Mouse (Mus musculus) liver (tissue): ENCODE data around the gene Inpp5f.
"Not testable (repeated sequence)": the region's sequence is repeated elsewhere in the genome, so short reads cannot be mapped to it uniquely, and the experiment has no call there.

Experiments
- DNase-seq: peaks from one replicate; pipeline ENCODE4 v3.0.0-alpha.2; 2020; ENCODE audit warnings: mixed read lengths

The Inpp5f gene

DNA sequence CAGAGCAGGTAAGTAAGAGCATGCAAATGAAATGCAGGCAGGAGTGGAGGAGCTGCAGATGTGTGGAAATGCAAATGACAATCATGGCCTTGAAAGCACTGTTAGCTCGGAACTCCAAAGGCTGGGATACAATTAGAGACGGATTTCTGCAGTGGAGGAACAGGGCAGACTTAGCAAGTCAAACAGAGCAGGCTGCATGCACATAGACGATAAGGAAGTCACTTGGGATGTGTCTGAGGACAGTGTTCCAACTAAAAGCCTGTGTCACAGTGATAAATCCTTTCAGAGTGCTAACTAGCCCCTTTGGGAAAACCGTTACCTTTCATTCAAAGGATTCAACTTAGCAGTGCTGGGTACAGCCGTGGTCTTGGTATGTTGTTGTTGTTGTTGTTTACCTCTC is 56.7 kb downstream of the Inpp5f start:
- no peak for DNase-seq

- no peak for DNase-seq
Measured at GRCm38 (mm10) chr7:128668831-128669230, 57.7 kb downstream of the Inpp5f start.

DNA sequence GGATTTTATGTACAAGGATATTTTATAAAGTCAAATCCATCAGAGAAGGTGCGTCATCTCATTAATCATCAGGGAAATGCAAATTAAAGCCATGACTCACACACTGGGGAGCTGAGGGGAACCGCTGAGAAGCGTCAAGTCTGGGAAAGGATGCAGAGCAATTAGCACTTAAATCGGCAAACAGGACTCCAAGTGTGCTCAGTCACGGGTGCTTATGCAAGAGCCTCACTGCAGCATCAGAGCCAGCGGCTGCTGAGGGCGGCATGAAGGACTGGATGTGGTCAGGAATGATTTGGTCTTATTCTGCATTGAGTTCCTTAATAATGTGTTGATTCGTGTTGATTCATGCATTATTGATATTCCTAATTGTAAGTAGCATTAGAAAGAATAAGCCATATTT is 60.8 kb downstream of the Inpp5f start:
- peak; percentile 23 for DNase-seq

- DNase-seq, result peak; percentile 85
Measured at GRCm38 (mm10) chr7:128672408-128673010, 61.4 kb downstream of the Inpp5f start.

- no peak for DNase-seq
Measured at GRCm38 (mm10) chr7:128678546-128678945, 67.4 kb downstream of the Inpp5f start.

GRCm38 (mm10) chr7:128687821-128688564 is 76.9 kb downstream of the Inpp5f start:
- peak; percentile 76 for DNase-seq

DNA sequence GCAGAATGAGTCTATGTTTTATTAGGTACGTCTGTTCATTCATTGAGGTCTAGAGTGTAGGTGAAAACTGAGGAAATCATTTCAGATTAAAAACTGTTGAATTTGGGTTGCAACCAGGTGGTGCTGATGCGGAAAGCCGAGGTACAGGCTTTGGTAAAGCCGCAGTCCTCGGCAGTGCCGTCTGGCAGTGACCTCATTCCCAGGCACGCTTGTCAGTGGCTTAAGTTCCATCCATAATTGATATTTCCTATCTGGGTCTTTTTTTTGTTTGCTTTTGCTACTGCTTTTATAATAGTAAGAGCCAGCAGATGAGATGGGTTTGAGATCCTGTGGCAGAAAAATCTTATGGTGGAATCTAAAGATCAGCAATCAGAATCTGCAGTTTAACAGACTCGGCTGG is 78.2 kb downstream of the Inpp5f start:
- DNase-seq, result no peak

DNA sequence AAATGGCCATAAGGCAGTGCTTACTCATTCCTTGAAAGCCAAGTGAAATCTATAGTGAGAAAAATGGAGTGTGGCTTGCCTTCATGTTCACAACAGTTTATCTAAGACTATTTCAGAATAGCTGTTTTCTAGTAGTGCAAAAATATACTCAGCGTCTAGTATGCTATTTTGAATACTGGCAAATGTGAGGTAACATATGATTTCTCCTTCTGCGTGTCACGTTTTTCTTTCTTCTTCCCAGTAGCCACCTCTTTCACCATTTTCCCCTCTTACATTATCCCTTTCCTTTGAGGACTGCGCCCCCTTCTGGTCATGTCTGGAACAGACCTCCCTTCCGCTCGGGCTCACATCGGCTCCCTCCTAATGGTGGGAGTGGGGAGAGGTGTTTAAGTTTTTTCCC is 78.9 kb downstream of the Inpp5f start:
- DNase-seq, result peak; percentile 83

- no peak for DNase-seq
Measured at GRCm38 (mm10) chr7:128690796-128691195, 79.7 kb downstream of the Inpp5f start.

- no peak for DNase-seq
Measured at GRCm38 (mm10) chr7:128692163-128692562, 81.0 kb downstream of the Inpp5f start.

GRCm38 (mm10) chr7:128694848-128695247 is 83.7 kb downstream of the Inpp5f start:
- peak; percentile 50 for DNase-seq

DNA sequence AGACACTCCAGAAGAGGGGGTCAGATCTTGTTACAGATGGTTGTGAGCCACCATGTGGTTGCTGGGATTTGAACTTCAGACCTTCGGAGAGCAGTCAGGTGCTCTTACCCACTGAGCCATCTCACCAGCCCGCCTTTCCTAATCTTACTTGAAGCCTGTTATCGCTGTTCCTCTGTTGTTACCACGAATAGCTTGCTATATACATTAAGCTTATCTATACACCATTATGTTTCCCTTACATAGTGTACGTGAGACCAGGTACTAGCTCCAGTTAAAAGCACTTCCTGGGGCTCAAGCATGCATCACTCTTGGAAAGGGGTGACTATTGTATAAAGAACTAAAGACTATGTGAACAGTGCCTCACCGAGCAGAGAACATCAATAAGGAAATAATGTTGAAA is 88.8 kb downstream of the Inpp5f start:
- DNase-seq, result not testable (repeated sequence)

DNA sequence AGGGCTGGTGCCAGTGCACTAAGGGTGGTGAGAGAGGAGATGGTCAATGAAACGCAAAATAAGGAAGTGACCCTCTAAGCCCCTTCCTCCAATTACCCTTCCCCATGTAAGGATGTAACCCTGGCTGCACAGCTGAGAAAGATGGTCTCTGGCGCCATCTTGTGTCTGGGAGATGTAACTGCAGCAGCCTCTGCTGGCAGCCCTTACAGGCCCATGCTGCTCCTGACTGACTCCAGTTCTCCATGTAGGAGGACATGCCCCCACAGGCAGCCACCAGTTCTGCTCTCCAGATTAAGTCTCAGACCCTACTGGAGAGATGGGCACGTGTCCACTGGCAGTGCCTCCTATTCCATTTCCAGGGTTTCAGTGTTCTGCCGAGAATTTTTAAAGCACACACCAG is 94.6 kb downstream of the Inpp5f start:
- peak; percentile 64 for DNase-seq

- no peak for DNase-seq
Measured at GRCm38 (mm10) chr7:128717991-128718390, 106.9 kb downstream of the Inpp5f start.

DNA sequence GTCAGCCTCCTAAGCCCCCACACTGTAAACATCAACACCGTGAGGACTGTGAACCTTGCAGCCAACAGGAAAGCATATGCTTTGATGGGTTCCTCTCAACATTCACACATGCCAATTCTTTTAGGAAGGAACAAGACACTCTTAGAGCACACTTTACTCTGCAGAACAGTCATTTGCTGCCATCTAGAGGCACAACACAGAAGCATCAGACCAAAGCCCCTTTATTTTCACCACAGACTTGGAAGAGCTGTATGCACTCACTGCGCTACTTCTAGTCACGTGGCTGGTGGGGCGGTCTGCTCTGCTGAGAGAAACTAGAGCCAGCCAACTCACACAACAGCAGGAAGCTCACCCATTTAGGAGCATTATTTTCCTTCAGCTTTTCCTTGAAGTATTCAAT is 113.6 kb downstream of the Inpp5f start:
- DNase-seq, result peak; percentile 49

GRCm38 (mm10) chr7:128725189-128725588 is 114.1 kb downstream of the Inpp5f start:
- DNase-seq, result no peak

DNA sequence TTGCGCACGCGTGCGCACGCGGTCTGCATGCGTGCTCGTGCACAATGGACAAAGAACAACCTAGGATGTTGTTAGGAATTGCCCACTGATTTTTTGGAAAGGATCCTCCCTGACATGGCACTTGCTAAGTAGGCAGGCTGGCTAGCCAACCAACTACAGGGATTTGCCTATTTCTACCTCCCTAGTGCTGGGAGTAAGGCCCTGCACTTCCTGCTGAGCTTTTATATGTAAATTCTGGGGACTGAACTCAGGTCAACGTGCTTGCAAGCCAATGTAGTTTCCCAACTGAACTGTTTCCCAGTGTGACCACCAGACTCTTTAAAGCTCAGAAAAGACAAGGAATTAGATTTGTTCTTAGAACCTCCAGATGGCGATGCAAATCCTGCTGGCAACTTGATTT is 115.9 kb downstream of the Inpp5f start:
- DNase-seq, result no peak

DNA sequence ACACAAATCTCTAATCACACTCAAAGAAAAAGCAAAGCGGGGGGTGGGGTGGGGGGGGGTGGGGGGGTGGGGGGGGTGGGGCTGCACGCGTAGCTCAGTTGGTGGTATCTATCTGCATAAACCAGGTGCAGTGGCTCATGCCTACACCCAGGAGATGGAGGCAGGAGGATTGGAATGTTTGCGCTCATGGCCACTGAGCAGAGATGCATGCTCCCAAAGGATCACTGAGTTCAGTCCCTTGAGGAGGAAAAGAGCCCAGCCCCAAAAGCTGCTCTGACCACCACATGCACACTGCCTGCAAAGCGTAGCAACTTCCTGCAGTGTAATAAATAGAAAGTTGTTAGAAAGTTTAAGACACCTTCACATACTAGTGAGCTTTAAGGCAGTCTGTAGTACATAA is 116.6 kb downstream of the Inpp5f start:
- DNase-seq, result no peak

DNA sequence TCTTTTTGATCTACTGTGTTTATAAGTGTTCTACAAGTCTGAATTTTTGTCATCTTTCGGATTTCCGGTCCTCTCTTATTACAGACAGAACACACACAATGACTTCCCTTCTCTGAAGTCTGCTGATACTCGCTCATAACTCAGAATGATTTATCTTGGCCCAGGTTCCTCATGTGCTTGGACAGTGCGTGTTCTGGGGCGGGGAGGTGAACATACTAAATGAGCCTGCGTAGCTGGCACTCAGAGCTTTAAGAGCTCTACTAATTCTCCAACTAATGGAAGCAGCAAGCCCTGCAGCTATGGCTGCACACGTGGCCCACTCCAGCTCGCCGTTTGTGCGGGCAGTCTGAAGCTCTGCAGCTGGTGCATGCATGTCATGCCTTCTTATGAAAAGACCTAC is 117.6 kb downstream of the Inpp5f start:
- no peak for DNase-seq

DNA sequence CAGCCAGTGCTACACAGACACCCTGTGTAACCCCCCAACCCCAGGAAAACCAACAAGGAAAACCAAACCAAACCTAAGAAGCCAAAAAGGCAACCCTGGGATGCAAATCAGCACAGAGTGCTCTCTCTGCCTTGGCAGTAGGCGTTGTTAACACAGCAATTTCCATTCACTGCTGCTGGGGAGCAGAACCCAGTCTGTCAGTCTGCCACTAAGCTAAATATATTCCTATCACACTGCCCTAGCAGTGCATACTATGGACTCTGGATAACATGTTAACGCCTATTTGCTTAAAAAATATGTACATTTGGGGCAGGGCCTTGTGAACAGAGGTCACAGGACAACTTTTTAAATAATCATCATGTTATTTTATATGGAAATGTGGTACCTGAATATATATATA is 120.5 kb downstream of the Inpp5f start:
- no peak for DNase-seq

GRCm38 (mm10) chr7:128738041-128738440 is 126.9 kb downstream of the Inpp5f start:
- no peak for DNase-seq

GRCm38 (mm10) chr7:128739116-128739461 is 128.0 kb downstream of the Inpp5f start:
- no peak for DNase-seq

- DNase-seq, result peak; percentile 44
Measured at GRCm38 (mm10) chr7:128739462-128740277, 128.5 kb downstream of the Inpp5f start.

DNA sequence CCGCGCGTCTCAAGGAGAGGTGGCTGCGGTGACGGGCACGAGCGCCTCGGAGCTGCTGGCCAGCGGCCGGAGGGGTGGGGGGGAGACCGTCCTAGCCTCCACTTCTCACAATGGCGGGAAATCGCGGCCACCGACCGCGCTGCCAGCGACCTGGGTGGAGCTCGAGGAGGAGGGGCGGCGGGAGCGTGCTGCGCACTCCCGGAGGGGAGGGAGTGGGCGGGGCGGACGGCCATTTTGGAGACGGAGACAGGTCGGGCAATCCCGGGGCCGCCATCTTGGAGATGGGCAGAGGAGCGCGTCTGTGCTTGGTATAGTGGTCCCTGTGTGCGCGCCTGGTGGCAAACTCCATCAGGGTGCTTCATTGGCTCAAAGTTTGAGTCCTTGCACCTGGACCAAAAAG is 129.2 kb downstream of the Inpp5f start, which contains the start of gene Mcmbp:
Gene Mcmbp, minus strand, starts transcription at position 162 of the 400 bp plus-strand sequence.
- peak; percentile 98 for DNase-seq
